Mouse (Mus musculus) brain, embryonic 14.5 days (tissue): ENCODE measurements around the gene Lrch1.

Experiments
- CTCF ChIP-seq: fragments of 200-500 bp; IDR thresholded peaks from 2 replicates; pipeline ENCODE4 v1.5.1; 2012; ENCODE audit warnings: inconsistent platforms, mild to moderate bottlenecking, moderate library complexity, borderline replicate concordance; ENCODE audit not compliant: insufficient read depth, insufficient read length; ENCODE audit errors: extremely low read depth
- POLR2A ChIP-seq: fragments of 200-500 bp; IDR thresholded peaks from 2 replicates; pipeline ENCODE4 v1.6.1; 2012; ENCODE audit warnings: mild to moderate bottlenecking, inconsistent platforms, borderline replicate concordance; ENCODE audit not compliant: poor library complexity, insufficient read depth, insufficient read length, severe bottlenecking; ENCODE audit errors: extremely low read depth

DNA sequence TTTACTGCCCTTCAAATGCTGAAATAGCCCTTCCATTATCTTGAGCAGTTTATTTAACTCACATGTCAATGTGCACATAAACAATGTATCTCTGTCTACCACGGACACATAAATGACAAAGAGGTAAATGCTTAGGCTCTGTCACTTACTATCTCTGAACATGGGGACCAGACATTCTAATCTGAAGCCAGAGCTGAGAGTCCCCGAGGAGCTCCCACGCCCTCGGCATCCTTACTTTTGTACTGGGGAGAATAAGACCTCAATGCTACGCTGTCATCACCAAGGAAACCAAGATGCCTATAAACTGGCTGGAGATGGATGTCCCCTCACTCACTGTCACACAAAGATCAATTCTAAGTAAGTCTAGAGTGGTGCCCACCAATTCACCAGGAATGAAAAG is 157.1 kb downstream of the Lrch1 start:
- TF ChIP-seq CTCF = no peak
- no peak for TF ChIP-seq POLR2A
